Mouse (Mus musculus) urinary bladder, adult 18-20 months (tissue): Measurements from ENCODE around the gene Smtnl1.

Experiments used
- DNase-seq, 2 experiments: peaks; one replicate each; pipeline ENCODE4 v3.0.0; 2022; ENCODE audit warnings: low spot score in 2 of 2, mixed read lengths in 2 of 2

The Smtnl1 gene

GRCm38 (mm10) chr2:84793871-84794270, 28.6 kb downstream of the Smtnl1 start:
- no peak for DNase-seq

GRCm38 (mm10) chr2:84793154-84793553, 29.3 kb downstream of the Smtnl1 start:
- no peak for DNase-seq

GRCm38 (mm10) chr2:84792516-84792915, 29.9 kb downstream of the Smtnl1 start:
- DNase-seq: no peak

DNA sequence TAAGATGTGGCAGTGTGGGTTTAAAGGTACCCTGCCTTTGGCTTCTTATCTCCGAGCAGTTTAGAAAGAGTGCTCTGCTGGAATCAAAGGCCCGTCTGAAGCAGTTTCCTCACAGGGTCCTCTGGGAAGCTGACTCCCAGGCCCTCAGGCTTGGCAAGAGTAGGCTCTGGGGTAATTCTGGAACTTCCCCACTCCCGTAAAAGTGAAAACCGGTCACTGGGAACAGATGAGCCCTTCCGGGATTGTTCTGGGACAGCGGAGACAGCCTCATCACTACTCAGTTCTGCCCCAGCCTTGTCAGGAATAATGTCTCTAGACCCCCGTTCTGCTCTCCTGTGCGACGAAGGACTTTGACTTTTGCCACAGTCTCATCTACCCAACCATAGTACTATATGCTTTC, 32.0 kb downstream of the Smtnl1 start:
- no peak for DNase-seq

- no peak for DNase-seq
These were observed 34.1 kb downstream of the Smtnl1 start for GRCm38 (mm10) chr2:84788316-84788715.

- no peak for DNase-seq
These were observed 38.4 kb downstream of the Smtnl1 start for GRCm38 (mm10) chr2:84783840-84784566.

DNA sequence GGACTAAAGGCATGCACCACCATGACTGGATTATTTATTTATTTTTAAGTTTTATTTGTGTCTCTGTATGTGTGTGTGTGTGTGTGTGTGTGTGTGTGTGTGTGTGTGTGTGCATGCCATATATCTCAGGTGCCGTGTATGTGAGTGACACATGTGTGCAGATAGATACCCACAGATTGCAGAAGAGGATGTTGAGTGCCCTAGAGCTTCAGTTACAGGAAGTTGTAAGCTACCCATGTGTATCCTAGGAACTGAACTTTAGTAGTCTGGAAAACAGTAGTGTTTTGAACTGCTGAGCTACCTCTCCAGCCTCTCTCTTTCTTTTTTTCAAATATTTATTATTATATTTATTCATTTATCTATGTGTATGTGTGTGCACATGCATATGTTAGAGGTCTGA, 39.1 kb downstream of the Smtnl1 start:
- DNase-seq: no peak

- no peak for DNase-seq
These were observed 43.2 kb downstream of the Smtnl1 start for GRCm38 (mm10) chr2:84779210-84779609.

GRCm38 (mm10) chr2:84777706-84778105, 44.7 kb downstream of the Smtnl1 start:
- DNase-seq: no peak

GRCm38 (mm10) chr2:84775665-84776064, 46.8 kb downstream of the Smtnl1 start:
- DNase-seq: peak in 1 of 2 experiments; percentile 27

DNA sequence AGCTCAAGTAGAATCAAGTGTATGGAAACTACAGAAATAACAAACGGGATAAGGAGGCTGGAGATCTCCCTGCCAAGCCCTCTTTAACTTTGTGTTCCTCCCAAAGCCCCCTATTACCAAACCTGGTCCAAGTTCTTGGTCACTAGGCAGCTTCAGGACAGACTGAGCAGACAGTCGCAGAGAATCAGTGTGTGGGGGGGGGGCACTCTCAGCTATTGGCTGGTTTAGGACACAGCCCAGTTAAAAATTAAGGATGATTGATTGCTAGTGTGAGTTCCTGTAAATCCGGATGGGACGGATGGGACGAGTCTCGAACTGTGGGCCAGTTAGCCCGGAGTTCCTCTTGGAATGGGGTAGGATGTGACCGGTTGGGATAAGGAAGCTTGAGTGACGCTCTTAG, 47.2 kb downstream of the Smtnl1 start, which contains the start of gene Serping1:
TSS of gene Serping1 (minus strand) at position 204 of the 400 bp plus-strand sequence.
- DNase-seq: no peak

- DNase-seq: peak; percentile 33 to 85
These were observed 47.7 kb downstream of the Smtnl1 start for GRCm38 (mm10) chr2:84774751-84775150.

- no peak for DNase-seq
These were observed 49.3 kb downstream of the Smtnl1 start for GRCm38 (mm10) chr2:84773195-84773594.

DNA sequence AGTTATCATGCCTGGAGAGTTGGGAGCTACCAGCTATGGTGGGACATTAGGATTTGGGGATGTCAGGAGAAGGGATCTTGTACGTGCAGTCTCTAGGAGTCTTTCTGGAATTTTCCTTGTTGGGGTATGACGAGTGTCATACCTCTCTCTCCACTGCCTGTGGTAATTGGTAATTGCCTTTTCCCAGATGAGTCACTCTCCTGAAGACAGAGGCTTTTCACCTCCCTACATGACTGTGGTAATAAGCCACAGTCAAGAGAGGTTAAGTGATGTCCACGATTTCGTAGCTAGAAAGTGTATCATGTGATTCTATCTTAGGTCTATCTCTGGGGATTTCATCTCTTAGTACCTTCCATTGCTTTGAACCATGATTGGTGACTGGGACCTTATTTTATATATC, 50.0 kb downstream of the Smtnl1 start:
- DNase-seq: no peak

DNA sequence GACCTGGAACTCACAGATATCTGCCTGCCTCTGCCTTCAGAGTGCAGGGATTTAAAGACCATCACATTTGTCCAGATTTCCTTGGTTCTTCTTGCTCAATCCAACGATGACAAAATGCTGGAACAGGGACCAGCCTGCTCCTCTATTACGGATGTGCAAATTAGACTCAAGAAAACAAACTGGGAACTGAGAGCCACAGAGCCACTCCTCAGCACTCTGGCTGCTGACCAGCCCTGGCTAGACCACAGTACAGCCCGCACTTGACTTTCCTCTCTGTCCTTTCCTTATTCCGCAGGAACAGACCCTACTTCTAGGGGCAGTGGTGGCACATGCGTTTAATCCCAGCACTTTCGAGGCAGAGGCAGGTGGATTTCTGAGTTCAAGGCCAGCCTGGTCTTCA, 52.0 kb downstream of the Smtnl1 start:
- peak in 1 of 2 experiments; percentile 33 for DNase-seq

- DNase-seq: no peak
These were observed 59.6 kb downstream of the Smtnl1 start for GRCm38 (mm10) chr2:84762818-84763217.

- DNase-seq: no peak
These were observed 60.2 kb downstream of the Smtnl1 start for GRCm38 (mm10) chr2:84762295-84762694.

DNA sequence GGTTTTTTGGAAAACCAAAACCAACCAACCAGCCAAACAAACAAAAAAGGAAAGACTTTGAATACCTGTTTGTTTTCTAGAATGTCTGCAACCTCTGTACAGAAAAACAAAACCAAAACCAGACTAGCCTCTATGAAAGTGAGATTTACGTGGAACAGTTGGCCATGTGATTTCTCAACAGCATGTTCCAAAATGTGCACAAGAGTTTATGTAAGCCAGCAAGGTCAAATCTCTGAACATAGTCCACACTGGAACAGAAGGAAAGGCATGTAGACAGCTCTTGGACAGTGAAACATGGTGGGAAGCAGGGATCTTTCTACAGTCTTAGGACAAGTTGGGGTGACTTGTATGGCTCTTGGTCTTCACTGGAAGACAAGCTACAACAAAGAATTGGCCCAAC, 60.6 kb downstream of the Smtnl1 start:
- DNase-seq: no peak

DNA sequence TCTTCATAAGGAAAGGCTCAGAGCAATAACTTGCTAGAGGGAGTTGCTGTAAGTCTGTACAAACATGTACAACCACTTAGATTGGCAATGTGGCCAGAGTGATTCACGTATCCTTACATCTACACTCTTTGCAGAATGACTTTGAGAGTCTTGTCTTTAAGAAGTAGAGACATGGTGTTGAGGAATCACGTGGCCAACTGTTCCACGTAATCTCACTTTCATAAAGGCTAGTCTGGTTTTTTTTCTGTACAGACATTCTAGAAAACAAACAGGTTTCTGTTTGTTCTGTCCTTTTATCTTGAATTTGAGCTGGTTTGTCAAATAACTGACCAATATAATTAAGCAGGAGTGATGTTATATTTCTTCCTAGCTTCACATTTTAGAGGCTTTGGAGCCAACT, 61.1 kb downstream of the Smtnl1 start:
- no peak for DNase-seq
